Mouse (Mus musculus): ENCODE measurements at regions not wholly inside any gene's neighbourhood (a gene's known extent, or its start where the extent isn't known, plus 50 kb on each side); places are given as distances from the start of the nearest gene placed in this dataset.
A peak's percentile ranks its signal among the peaks of the same experiment; 100 is the strongest.

DNA sequence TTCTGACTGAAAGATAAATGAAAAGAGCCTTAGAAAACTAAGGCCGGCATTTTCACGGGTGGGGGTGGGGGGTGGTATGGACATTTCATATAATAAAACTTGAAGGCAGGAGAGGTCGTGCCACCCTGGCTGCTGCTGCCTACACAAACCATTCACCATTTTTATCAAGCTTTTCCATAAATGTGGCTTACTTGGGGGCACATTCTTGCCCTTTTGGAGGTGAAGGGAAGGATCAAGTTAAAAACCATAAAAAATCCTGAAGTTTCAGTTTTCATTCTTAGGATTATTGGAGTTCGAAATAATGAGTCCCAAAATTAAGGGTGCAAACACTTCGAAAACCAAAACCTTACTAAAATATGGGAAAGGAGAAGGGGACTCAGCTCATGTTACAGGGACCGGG lies 95.1 kb upstream of the Hmga2 start:
- Histone ChIP-seq H3K4me3 (no peak overlapping the region), H3K36me3 (no peaks in the 10 kb centered on the region), H3K27me3 (no peaks in the 10 kb centered on the region), H3K4me2 (no peak overlapping the region), H3K9ac (no peak overlapping the region), H3K9me3 (no peaks in the 10 kb centered on the region), H3K4me1 (replicated peaks) (no peaks in the 10 kb centered on the region), H3K27ac (replicated peaks) (no peak overlapping the region)
- ATAC-seq (ENCODE audit: low FRiP score, low read depth) = no peak
- WGBS = 34% methylated on average over 6 of the region's 6 CpGs

DNA sequence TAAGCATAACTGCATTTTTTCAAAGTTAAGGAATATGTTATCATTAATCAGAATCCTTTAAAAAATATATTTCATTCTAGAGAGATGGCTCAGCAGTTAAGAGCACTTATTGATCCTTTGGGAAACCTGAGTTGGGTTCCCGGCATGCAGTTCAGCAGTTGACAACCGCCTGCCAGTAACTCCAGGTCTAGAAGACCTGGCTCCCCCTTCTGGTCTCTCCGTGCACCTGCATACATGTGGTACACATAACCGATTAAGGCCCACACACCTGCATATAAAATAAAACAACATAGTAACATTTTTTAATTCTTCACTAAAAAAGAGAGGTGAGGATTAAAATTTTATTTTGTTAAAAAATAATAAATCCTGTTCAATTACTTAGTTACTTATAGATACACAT lies 89.7 kb upstream of the Hmga2 start:
- WGBS = 91% methylated on average over 4 of the region's 4 CpGs
- no peak for ATAC-seq (ENCODE audit: low FRiP score, low read depth)
- Histone ChIP-seq H3K9ac (no peak overlapping the region), H3K36me3 (no peaks in the 10 kb centered on the region), H3K4me3 (no peak overlapping the region), H3K4me1 (replicated peaks) (peaks cover 6% of the 10 kb centered on the region), H3K4me2 (no peak overlapping the region), H3K9me3 (no peaks in the 10 kb centered on the region), H3K27ac (replicated peaks) (no peak overlapping the region), H3K27me3 (0 out of 2 replicates have a peak, but pooled peaks cover 3% of the 10 kb centered on the region)

DNA sequence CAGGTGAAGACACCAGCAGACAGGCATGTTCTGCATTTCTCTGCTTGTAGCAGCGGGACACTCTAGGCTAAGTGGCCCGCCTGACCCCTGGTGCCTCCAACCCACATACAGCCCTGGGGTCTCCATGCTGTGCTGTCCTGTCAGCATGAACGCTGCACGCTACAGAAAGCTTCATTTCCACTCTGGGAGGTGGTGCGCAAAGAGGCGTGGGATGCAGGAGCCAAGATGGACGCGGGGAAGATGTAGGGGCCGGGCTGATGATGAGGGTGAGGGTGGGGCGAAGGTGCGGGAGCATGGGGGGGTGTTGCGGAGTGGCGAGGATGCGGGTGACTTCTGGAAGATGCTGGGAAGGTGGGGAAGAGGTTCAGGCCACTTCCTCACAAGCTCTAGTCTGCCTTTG lies 88.6 kb upstream of the Hmga2 start:
- Histone ChIP-seq H3K4me1 (replicated peaks) (peaks cover 6% of the 10 kb centered on the region), H3K9ac (no peak overlapping the region), H3K27ac (replicated peaks) (no peak overlapping the region), H3K27me3 (0 out of 2 replicates have a peak, but pooled peaks cover 3% of the 10 kb centered on the region), H3K9me3 (no peaks in the 10 kb centered on the region), H3K36me3 (no peaks in the 10 kb centered on the region), H3K4me3 (peak overlapping the region; percentile 20), H3K4me2 (peak overlapping the region; percentile 46)
- WGBS = 26% methylated on average over 14 of the region's 14 CpGs
- no peak for ATAC-seq (ENCODE audit: low FRiP score, low read depth)

DNA sequence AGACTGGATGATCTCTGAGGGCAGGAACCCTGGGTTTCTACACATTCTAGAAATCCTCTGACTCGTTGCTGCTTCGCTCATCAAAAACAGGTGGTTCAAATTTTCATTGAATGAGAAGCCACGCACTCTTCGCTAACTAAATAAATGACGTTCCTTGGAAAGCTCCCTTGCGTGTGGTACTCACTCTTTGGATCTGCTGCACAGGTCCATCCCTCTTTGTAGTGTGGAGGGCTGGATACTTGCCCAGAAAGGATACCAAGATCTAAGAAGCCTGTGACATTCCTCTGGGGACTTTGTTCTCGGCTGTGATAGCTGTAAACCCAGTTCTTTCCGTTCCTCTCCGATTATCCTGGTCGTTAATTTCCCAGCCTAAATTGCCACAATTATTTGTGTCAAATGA lies 87.7 kb upstream of the Hmga2 start:
- ATAC-seq (ENCODE audit: low FRiP score, low read depth) = no peak
- Histone ChIP-seq H3K9me3 (no peaks in the 10 kb centered on the region), H3K9ac (no peak overlapping the region), H3K36me3 (no peaks in the 10 kb centered on the region), H3K27me3 (0 out of 2 replicates have a peak, but pooled peaks cover 3% of the 10 kb centered on the region), H3K4me2 (no peak overlapping the region), H3K4me1 (replicated peaks) (peaks cover 6% of the 10 kb centered on the region), H3K27ac (replicated peaks) (no peak overlapping the region), H3K4me3 (no peak overlapping the region)
- WGBS = 37% methylated on average over 10 of the region's 10 CpGs

DNA sequence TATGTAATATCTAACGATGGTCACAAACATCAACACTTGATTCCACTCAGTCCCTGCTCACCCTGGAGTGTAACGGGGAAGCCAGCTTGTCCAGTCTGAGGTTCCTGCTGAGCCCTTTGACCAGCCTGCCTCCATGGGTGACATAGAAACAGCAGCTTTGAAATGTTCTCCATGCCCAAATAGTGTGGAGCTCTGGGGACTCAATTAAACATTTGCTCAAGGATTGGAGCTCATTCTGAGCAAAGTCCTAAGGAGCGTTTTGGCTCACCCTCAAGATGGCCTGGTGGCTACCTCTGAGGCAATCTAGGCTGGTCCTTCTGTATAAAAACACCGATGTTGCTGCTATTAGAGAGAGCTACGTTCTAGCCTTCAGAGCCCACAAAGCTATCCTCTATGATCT lies 85.6 kb upstream of the Hmga2 start:
- no peaks in the 10 kb centered on the region for H3K9me3 ChIP-seq

DNA sequence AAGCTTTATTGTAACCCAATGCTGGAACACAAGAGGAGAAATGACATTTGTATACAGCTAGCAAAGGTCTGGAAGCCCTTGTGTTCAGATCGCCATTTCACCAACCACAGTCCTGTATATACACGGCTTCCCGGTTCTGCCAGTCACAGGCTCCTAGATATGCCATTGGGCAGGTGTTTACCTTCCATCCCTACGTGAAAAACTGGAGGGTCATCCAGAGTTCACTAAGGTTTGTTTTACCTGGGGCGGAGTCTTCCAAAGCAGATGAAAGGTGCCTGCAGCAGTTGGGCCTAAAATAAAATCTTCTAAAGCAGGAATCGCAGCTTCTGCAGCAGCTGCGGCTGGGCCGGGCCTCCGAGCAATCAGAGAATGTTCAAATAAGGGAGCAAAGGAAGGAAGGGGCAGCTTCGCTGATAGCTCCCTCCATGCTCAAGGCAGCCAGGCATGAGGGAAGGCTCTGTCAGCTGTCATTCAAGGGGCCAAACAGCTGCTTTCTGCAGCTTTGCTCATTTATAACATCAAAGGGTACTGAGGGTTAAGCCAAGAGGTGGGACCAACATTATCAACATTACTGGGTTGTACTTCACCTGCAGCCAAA lies 81.7 kb upstream of the Hmga2 start:
- peaks cover 4% of the 10 kb centered on the region for H3K4me1 ChIP-seq (replicated peaks)
- peaks cover 10% of the 10 kb centered on the region for H3K27me3 ChIP-seq
- no peaks in the 10 kb centered on the region for H3K9me3 ChIP-seq
- no peak overlapping the region for H3K27ac ChIP-seq (replicated peaks)
- H3K9ac ChIP-seq = no peak overlapping the region
- no peak overlapping the region for H3K4me2 ChIP-seq
- H3K36me3 ChIP-seq = no peaks in the 10 kb centered on the region
- ATAC-seq (ENCODE audit: low FRiP score, low read depth) = no peak
- no peak overlapping the region for H3K4me3 ChIP-seq
- 85% methylated on average over 10 of the region's 10 CpGs for WGBS

More for the DNA sequence above, 85.6 kb upstream of the Hmga2 start:
- Histone ChIP-seq H3K4me1 (replicated peaks) (peaks cover 6% of the 10 kb centered on the region), H3K27me3 (0 out of 2 replicates have a peak, but pooled peaks cover 3% of the 10 kb centered on the region), H3K9ac (no peak overlapping the region), H3K4me3 (no peak overlapping the region), H3K4me2 (no peak overlapping the region), H3K36me3 (no peaks in the 10 kb centered on the region), H3K27ac (replicated peaks) (no peak overlapping the region)
- 96% methylated on average over 5 of the region's 5 CpGs for WGBS
- no peak for ATAC-seq (ENCODE audit: low FRiP score, low read depth)

DNA sequence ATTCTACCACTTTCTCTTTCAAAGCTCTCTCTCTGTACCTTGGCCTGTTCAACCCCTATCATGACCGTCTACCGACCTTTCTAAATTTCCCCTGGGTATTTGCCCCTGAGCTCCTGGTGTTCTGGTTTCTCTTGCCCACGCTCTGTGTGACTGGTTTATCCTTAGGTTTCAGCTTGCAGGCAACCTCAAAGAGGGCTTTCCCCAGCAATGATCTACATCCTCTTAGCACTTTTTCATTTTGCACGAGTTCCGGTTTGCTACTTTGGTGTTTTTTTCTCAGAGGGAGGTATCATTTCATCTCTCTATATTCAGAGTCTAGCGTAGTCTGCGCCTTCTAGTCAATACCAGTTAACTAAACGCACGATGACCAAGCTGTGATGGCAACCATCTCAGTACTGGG lies 79.8 kb upstream of the Hmga2 start:
- Histone ChIP-seq H3K27me3 (peaks cover 12% of the 10 kb centered on the region), H3K27ac (replicated peaks) (no peak overlapping the region), H3K9ac (no peak overlapping the region), H3K4me1 (replicated peaks) (peaks cover 17% of the 10 kb centered on the region), H3K9me3 (no peaks in the 10 kb centered on the region), H3K4me2 (no peak overlapping the region), H3K36me3 (no peaks in the 10 kb centered on the region), H3K4me3 (no peak overlapping the region)
- WGBS = 93% methylated on average over 9 of the region's 9 CpGs
- no peak for ATAC-seq (ENCODE audit: low FRiP score, low read depth)

DNA sequence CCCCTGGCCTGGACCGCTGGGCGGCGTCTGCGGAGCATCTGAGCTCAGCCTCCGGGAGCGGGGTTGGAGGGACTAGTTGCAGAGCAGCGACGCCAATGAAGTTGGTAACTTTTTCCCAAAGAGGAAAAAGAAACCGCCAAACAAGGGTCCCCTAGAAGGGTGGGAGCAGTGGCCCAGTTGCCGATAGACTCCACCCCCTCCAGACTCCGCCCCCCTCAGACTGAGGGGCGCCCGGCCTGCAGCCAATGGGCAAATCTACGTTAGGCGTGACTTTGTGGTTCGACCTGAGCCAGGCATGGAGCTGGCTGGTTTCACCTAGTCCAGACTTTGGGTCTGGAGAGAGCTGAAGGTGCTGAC lies 76.8 kb upstream of the Hmga2 start:
- H3K27ac ChIP-seq (replicated peaks) = no peak overlapping the region
- peak overlapping the region; percentile 99 for H3K4me2 ChIP-seq
- peak overlapping the region; percentile 52 for H3K4me3 ChIP-seq
- no peaks in the 10 kb centered on the region for H3K9me3 ChIP-seq
- peaks cover 17% of the 10 kb centered on the region for H3K4me1 ChIP-seq (replicated peaks)
- WGBS = under 1% methylated on average over 16 of the region's 16 CpGs
- no peaks in the 10 kb centered on the region for H3K36me3 ChIP-seq
- peaks cover 19% of the 10 kb centered on the region for H3K27me3 ChIP-seq
- H3K9ac ChIP-seq = peak overlapping the region; percentile 47; the same call in 1 of the 2 replicates
- ATAC-seq (ENCODE audit: low FRiP score, low read depth) = peak; percentile 73; the same call in 1 of the 2 replicates

DNA sequence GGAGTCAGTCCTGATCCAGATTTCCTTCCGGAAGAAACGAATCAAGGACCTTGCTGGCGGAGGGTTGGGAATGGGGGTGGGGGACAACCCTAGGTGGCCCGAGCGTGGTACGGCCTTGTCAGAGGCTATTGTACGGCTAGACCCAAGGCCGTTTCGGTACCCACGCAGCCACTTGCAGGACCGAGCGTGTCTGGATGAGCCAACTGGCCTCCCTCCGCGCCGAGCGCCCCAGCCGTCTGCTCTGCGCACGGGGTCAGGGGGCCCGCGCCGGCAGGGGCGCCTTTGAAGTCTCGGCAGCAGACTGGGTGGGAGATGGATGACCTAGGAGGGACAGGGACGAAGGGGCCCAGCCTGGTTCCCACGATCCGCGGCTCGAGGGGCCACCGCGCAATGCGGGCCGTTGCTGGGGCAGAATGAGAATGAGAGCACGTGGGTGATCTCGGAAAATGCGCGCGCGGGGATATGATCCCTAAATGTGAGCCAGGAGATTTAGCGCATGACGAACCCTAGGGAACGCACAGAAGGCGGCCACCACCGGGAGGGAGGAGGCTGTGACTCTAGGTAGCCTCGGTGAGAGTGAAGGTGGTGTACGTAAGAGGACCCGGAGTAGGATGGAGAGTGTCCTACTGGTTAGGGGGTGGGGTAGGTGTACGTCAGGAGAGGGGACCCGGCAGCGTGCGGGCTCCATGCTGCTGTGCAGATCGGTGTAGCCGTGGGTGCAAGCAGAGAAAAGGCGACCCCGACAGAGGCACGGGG lies 76.2 kb upstream of the Hmga2 start:
- Histone ChIP-seq H3K36me3 (no peaks in the 10 kb centered on the region), H3K4me2 (peak overlapping the region; percentile 99), H3K9ac (peak overlapping the region; percentile 47), H3K4me1 (replicated peaks) (peaks cover 17% of the 10 kb centered on the region), H3K4me3 (peak overlapping the region; percentile 52), H3K27me3 (peaks cover 19% of the 10 kb centered on the region), H3K9me3 (no peaks in the 10 kb centered on the region), H3K27ac (replicated peaks) (no peak overlapping the region)
- peak; percentile 71 for ATAC-seq (ENCODE audit: low FRiP score, low read depth)
- WGBS = under 1% methylated on average over 56 of the region's 56 CpGs

DNA sequence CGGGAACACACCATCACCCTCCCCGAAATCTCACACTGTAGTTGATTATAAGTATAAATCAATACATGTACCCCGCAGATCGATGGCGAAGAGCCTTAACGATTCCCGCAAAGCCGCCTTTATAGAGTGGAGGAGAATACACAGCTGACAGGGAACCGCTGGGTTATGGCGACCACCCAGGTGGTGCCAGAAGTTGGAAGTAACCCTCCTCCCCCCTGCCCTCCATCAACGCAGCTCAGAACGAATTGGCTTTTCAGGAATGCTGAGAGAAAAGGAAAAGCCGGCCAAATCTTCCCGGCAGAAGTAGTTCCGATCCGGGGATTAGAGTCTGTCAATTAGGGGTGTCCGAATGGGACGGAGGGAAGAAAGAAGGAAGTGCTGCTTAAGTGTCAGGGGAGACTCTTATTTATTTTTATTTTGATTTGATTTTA lies 75.6 kb upstream of the Hmga2 start:
- WGBS = 1% methylated on average over 18 of the region's 18 CpGs
- Histone ChIP-seq H3K9me3 (no peaks in the 10 kb centered on the region), H3K4me1 (replicated peaks) (peaks cover 17% of the 10 kb centered on the region), H3K4me2 (peak overlapping the region; percentile 99), H3K4me3 (peak overlapping the region; percentile 52), H3K27me3 (peaks cover 19% of the 10 kb centered on the region), H3K27ac (replicated peaks) (no peak overlapping the region), H3K36me3 (no peaks in the 10 kb centered on the region), H3K9ac (peak overlapping the region; percentile 47)
- no peak for ATAC-seq (ENCODE audit: low FRiP score, low read depth)

DNA sequence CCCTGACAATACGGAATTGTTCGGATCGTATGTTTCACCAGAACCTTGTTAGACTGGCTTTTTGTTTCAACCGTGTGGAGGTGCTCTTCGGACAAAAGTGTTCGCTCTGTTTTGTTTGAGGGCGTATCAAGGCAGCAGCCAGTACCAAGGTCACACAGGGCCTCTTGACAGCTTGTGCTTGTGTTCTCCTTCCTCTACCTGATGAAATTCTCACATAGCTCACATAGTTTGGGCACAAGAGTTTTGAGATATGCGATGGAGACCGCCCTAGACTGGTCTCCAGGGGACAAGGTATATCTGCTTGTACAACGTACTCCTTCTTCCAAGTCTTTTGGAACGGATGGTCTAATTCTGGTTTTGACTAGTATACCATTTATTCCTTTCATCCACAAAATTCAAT lies 70.9 kb upstream of the Hmga2 start:
- Histone ChIP-seq H3K27ac (replicated peaks) (no peak overlapping the region), H3K27me3 (peaks cover 8% of the 10 kb centered on the region), H3K4me1 (replicated peaks) (peaks cover 6% of the 10 kb centered on the region; the same call in 1 of the 2 replicates), H3K9ac (no peak overlapping the region), H3K9me3 (no peaks in the 10 kb centered on the region), H3K36me3 (no peaks in the 10 kb centered on the region), H3K4me2 (no peak overlapping the region), H3K4me3 (no peak overlapping the region)
- no peak for ATAC-seq (ENCODE audit: low FRiP score, low read depth)
- 93% methylated on average over 11 of the region's 11 CpGs for WGBS

DNA sequence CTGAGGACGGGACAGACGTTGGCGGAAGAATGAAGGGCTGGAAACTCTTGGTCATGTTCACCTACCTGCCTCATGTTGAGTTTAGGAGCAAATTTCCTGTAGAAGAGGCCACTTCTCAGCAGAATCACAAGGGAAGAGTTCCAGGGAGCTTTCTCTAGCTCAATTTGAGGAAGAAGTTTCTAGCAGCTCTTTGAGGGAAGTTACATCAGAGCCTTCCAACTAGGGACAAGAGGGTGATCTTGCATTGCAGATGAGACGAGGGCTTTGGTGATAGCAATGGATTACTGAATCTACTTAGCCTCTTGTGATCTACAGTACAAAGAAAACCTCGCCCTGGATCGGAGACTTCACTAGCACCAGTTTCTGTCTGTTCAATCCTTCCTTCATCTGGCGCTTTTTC lies 65.3 kb upstream of the Hmga2 start:
- Histone ChIP-seq H3K27me3 (no peaks in the 10 kb centered on the region), H3K4me3 (no peak overlapping the region), H3K36me3 (no peaks in the 10 kb centered on the region), H3K9ac (no peak overlapping the region), H3K4me1 (replicated peaks) (no peaks in the 10 kb centered on the region), H3K9me3 (no peaks in the 10 kb centered on the region), H3K4me2 (no peak overlapping the region), H3K27ac (replicated peaks) (no peak overlapping the region)
- no peak for ATAC-seq (ENCODE audit: low FRiP score, low read depth)
- 97% methylated on average over 7 of the region's 7 CpGs for WGBS
